Mouse (Mus musculus) c-Kit-positive CD71-positive TER-119-negative erythroid progenitor cells, embryonic 14.5 days (primary cell): ENCODE data around the gene Cdk9.

Source experiments
- DNase-seq: peaks from one replicate; pipeline ENCODE4 v3.0.0-alpha.2; 2013; ENCODE audit warnings: low read depth

Gene Cdk9

GRCm38 (mm10) chr2:32676821-32677220, 36.1 kb downstream of the Cdk9 start:
- no peak for DNase-seq

- DNase-seq: no peak
Measured at GRCm38 (mm10) chr2:32673176-32673917, 39.5 kb downstream of the Cdk9 start.

- no peak for DNase-seq
Measured at GRCm38 (mm10) chr2:32671907-32672595, 40.8 kb downstream of the Cdk9 start.

- no peak for DNase-seq
Measured at GRCm38 (mm10) chr2:32671147-32671546, 41.7 kb downstream of the Cdk9 start.

- no peak for DNase-seq
Measured at GRCm38 (mm10) chr2:32669876-32670275, 43.0 kb downstream of the Cdk9 start.

- no peak for DNase-seq
Measured at GRCm38 (mm10) chr2:32668176-32668575, 44.7 kb downstream of the Cdk9 start.

- DNase-seq: no peak
Measured at GRCm38 (mm10) chr2:32667775-32668174, 45.1 kb downstream of the Cdk9 start.

GRCm38 (mm10) chr2:32665853-32666252, 47.0 kb downstream of the Cdk9 start:
- no peak for DNase-seq

- no peak for DNase-seq
Measured at GRCm38 (mm10) chr2:32665345-32665744, 47.5 kb downstream of the Cdk9 start.

GRCm38 (mm10) chr2:32662291-32662690, 50.6 kb downstream of the Cdk9 start:
- no peak for DNase-seq

GRCm38 (mm10) chr2:32661509-32662107, 51.3 kb downstream of the Cdk9 start:
- DNase-seq: no peak

GRCm38 (mm10) chr2:32658873-32659272, 54.0 kb downstream of the Cdk9 start:
- no peak for DNase-seq

GRCm38 (mm10) chr2:32655826-32656225, 57.0 kb downstream of the Cdk9 start:
- no peak for DNase-seq
